Mouse (Mus musculus): ENCODE data around the gene Qrich2. TPM values are rescaled to one million over a fixed set of nuclear protein-coding genes. Genes with fewer than 3 reads are reported as not detected.
A peak's percentile ranks its signal among the peaks of the same experiment; 100 is the strongest.
"Not testable (repeated sequence)": the region's sequence is repeated elsewhere in the genome, so short reads cannot be mapped to it uniquely, and the experiment has no call there.

Gene Qrich2
- polyA plus RNA-seq, 1 experiment from 2014 or later, result not detected

DNA sequence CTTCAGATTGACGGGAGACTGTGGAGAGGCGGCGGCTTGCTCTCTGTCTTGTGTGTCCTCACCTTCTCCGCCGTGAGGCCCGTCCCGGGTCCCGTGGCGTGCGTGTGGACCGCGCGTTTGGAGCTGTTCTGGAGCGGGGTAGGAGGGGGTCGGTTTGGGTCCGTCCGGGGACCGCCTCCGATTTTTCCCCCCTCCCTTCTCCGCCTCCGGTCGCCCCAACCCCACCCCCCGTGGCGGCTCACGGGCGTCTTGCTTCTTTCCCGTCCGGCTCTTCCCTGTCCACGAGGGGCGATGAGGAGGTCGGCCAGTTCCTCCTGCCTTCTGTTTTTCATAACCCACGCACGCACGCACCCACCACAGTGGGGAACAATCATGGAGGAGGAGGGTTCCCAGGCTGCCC is 32.6 kb upstream of the Qrich2 start:
- H3K4me3 ChIP-seq, result peak overlapping the region; percentile 22
- H3K27ac ChIP-seq, result no peak overlapping the region
- no peaks in the 10 kb centered on the region for H3K27me3 ChIP-seq (replicated peaks)
- no peaks in the 10 kb centered on the region for H3K9me3 ChIP-seq
- peak overlapping the region; percentile 25; the same call in 1 of the 2 replicates for H3K9ac ChIP-seq
- H3K4me1 ChIP-seq, result no peaks in the 10 kb centered on the region
- no peaks in the 10 kb centered on the region for H3K36me3 ChIP-seq (replicated peaks)
- WGBS, result 31% methylated on average over 34 of the region's 34 CpGs
- no peak for ATAC-seq (replicated peaks)
- H3K4me2 ChIP-seq, result peak overlapping the region; percentile 45

DNA sequence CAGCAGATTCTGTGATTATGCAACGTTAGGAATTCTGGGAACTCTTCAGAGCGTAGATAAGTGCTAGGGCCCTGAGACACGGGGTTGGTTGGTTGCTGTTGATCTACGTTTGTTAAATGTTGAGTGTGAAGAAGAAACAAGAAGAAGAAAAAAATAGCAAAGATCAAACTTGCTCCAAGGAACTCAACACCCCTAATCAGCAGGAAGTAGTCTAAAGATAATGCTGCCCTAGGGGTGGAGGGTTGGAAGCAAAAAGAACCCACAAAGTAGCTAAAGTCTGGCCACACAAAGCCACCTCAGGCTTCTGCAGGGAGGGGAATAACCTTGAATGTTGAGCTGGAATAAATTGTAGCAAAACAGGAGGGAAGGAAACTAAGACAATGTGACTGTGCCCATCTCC is 31.3 kb upstream of the Qrich2 start:
- Histone ChIP-seq H3K27me3 (replicated peaks) (no peaks in the 10 kb centered on the region), H3K27ac (no peak overlapping the region), H3K4me1 (no peaks in the 10 kb centered on the region), H3K4me2 (no peak overlapping the region), H3K4me3 (no peak overlapping the region), H3K36me3 (replicated peaks) (no peaks in the 10 kb centered on the region), H3K9me3 (no peaks in the 10 kb centered on the region), H3K9ac (no peak overlapping the region)
- ATAC-seq (replicated peaks), result no peak
- WGBS, result 94% methylated on average over 4 of the region's 4 CpGs

DNA sequence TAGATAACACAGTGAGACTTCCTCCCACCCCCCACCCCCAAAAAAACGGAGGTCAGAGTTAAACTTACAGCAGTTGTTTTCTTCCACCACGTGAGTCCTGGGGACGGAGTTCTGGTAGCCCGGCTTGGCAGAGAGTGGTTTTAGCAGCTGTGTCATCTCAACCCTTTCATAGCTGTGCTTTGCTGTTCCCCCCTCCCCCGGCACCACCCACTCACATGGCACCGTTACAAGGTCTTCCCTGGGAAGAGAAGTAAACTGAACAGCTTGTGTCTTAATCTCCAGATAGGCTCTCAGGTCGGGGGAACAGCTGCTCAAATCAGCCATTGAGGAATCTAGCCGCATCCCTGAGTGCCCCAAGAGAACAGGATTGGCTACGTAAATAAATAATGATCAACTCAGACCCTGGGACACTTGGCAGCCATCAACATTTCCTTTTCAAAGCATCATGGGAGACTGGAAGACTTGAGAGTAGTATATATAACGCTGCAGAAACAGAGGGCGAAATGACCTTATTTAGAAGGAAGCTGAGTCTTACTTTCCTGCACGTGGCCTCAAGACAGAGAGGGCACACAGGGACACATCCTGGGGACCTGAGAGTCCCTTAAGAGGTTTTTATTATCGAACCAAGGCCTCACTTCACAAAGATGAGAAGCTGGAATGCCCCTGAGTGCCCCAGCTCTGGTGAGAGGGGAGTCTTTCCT is 28.6 kb upstream of the Qrich2 start:
- H3K4me1 ChIP-seq, result peaks cover 4% of the 10 kb centered on the region
- no peak overlapping the region for H3K9ac ChIP-seq
- no peak for ATAC-seq (replicated peaks)
- no peaks in the 10 kb centered on the region for H3K36me3 ChIP-seq (replicated peaks)
- no peaks in the 10 kb centered on the region for H3K27me3 ChIP-seq (replicated peaks)
- no peaks in the 10 kb centered on the region for H3K9me3 ChIP-seq
- H3K4me3 ChIP-seq, result no peak overlapping the region
- H3K4me2 ChIP-seq, result no peak overlapping the region
- H3K27ac ChIP-seq, result peak overlapping the region; percentile 19; the same call in 1 of the 2 replicates
- WGBS, result 44% methylated on average over 13 of the region's 13 CpGs

DNA sequence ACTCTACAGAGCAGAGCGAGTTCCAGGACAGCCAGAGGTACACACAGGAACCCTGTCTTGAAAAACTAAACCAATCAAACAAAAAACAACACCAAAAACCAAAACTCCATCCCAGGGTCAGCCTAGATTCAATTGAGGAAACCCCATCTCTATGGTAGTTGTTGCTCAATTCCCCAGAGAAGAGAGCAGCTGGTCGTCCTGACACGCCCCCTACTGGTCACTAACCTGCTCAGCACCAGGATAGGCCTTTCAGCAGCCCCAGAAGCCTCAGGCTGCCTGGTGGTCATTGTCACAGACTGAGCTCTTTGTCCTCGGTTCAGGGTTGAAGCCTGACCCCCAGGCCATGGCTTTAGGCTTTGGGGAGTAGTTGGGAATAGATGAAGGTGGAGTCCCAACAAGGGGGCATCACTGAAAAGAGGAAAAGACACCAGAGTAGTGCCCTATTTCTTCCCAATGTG is 27.8 kb upstream of the Qrich2 start, which contains the start of gene Prpsap1:
Gene Prpsap1, minus strand, starts transcription at position 408 of the 458 bp plus-strand sequence.
- peaks cover 10% of the 10 kb centered on the region for H3K4me1 ChIP-seq
- H3K36me3 ChIP-seq (replicated peaks), result no peaks in the 10 kb centered on the region
- H3K27ac ChIP-seq, result peak within 1 kb of the TSS; percentile 19; the same call in 1 of the 2 replicates
- WGBS, result 25% methylated on average over 4 of the region's 4 CpGs
- no peak within 1 kb of the TSS for H3K9ac ChIP-seq
- no peaks in the 10 kb centered on the region for H3K27me3 ChIP-seq (replicated peaks)
- no peaks in the 10 kb centered on the region for H3K9me3 ChIP-seq
- no peak for ATAC-seq (replicated peaks)
- H3K4me3 ChIP-seq, result no peak within 1 kb of the TSS
- no peak within 1 kb of the TSS for H3K4me2 ChIP-seq

DNA sequence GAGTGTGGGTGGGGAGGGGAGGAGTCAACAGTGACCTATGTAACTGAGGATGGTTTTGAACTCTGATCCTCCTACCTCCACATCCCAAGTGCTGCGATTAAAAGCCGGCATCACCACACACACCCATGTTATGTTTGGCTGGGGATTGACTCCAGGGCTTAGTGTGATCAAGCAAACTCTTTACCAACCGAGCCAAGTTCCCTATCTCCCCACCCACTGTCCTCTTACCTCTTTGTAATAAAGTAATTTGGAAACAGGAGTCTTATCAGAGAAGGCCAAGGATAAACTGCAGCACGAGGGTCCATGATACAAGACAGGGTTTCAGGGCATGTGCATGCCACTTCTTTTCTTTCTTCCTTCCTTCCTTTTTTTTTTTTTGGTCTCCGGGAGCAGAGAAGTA is 27.1 kb upstream of the Qrich2 start:
- Histone ChIP-seq H3K27me3 (replicated peaks) (no peaks in the 10 kb centered on the region), H3K9ac (no peak overlapping the region), H3K4me1 (peaks cover 15% of the 10 kb centered on the region), H3K36me3 (replicated peaks) (no peaks in the 10 kb centered on the region), H3K4me2 (no peak overlapping the region), H3K27ac (no peak overlapping the region), H3K4me3 (no peak overlapping the region), H3K9me3 (no peaks in the 10 kb centered on the region)
- WGBS, result 86% methylated on average over 5 of the region's 5 CpGs
- no peak for ATAC-seq (replicated peaks)

DNA sequence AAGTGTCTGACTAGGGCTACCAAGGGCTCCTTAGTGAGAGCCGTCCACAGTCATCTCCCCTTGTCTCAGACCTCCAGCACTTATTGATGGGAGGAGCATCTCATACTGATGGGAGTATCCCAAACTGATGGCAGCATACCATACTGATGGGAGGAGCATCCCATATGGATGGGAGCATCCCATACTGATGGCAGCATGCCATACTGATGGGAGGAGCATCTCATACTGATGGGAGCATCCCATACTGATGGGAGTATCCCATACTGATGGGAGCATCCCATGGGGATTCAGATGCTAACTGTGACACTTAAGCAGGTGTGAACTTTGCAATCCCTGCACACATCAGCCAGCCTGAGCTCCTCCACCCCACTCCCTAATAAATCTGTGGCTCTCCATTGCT is 26.5 kb upstream of the Qrich2 start:
- H3K4me1 ChIP-seq, result peaks cover 15% of the 10 kb centered on the region
- ATAC-seq (replicated peaks); H3K4me3 ChIP-seq; H3K4me2 ChIP-seq; H3K27me3 ChIP-seq (replicated peaks); H3K9me3 ChIP-seq; H3K36me3 ChIP-seq (replicated peaks); H3K9ac ChIP-seq; H3K27ac ChIP-seq: not testable (repeated sequence)
- 74% methylated on average over 1 of the region's 1 CpGs for WGBS

DNA sequence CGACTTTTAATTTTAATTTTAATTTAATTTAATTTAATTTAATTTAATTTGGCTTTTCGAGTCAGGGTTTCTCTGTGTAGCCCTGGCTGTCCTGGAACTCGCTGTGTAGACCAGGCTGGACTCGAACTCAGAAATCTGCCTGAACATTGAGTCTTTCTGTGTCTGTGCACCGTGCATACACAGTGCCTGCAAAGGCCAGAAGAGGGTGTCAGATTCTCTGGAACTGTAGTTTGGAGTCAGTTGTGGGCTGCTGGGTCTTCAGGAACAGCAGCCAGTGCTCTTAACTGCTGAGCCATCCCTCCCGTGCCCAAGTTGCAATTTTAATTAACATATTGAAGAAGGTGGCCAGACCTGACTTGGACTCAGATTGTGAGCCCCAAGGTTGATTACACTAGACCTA is 25.3 kb upstream of the Qrich2 start:
- no peak overlapping the region for H3K4me3 ChIP-seq
- H3K36me3 ChIP-seq (replicated peaks), result no peaks in the 10 kb centered on the region
- no peaks in the 10 kb centered on the region for H3K9me3 ChIP-seq
- 67% methylated on average over 6 of the region's 6 CpGs for WGBS
- H3K4me2 ChIP-seq, result no peak overlapping the region
- no peak overlapping the region for H3K9ac ChIP-seq
- no peak overlapping the region for H3K27ac ChIP-seq
- ATAC-seq (replicated peaks), result no peak
- H3K4me1 ChIP-seq, result peaks cover 15% of the 10 kb centered on the region
- no peaks in the 10 kb centered on the region for H3K27me3 ChIP-seq (replicated peaks)

DNA sequence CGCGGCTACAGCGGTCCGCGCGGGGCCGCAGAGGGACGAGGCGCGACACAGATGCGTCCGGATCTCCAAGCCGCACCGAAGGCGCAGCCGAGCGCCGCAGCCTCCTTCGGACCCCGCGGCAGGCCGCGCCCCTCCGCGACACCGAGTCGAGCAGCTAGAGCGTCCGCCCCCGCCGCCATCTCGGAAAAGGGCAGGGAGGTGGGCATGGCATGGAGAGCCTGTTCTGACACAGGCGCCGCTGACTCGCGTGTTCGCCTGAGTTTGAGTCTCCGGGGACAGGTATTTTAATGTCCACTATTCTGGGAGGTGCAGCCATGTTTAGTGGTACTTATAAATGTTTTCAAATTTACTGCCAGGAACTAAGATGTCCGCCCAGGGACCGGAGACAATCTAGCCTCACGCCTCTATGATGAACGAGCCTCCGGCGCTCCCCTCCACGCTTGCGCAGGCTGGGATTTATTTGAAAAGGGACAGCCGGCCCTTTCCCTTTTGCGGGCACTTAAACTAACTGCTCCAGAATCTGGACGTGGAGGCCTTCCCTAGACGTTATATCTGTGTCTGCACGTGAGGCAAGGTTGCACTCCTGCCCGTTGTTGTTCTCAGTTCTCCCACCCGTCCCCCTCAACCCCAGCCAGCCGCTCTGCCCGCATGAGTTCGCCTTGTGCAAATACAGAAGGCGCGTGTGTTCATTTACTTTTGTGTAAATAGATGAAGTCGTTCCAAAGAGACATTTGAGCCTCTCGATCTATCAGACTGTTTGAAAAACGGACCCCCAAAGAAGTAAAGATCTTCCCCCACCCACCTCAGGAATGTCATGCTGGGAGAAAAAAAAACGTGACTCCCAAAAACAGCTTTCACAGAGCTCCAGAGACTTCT is 24.4 kb upstream of the Qrich2 start:
- Histone ChIP-seq H3K4me2 (peak overlapping the region; percentile 74), H3K4me3 (peak overlapping the region; percentile 62), H3K27me3 (replicated peaks) (no peaks in the 10 kb centered on the region), H3K9me3 (no peaks in the 10 kb centered on the region), H3K4me1 (peaks cover 15% of the 10 kb centered on the region), H3K27ac (peak overlapping the region; percentile 89), H3K36me3 (replicated peaks) (peaks cover 6% of the 10 kb centered on the region; the same call in 1 of the 2 replicates), H3K9ac (peak overlapping the region; percentile 88)
- ATAC-seq (replicated peaks), result peak; percentile 93
- WGBS, result under 1% methylated on average over 60 of the region's 62 CpGs

DNA sequence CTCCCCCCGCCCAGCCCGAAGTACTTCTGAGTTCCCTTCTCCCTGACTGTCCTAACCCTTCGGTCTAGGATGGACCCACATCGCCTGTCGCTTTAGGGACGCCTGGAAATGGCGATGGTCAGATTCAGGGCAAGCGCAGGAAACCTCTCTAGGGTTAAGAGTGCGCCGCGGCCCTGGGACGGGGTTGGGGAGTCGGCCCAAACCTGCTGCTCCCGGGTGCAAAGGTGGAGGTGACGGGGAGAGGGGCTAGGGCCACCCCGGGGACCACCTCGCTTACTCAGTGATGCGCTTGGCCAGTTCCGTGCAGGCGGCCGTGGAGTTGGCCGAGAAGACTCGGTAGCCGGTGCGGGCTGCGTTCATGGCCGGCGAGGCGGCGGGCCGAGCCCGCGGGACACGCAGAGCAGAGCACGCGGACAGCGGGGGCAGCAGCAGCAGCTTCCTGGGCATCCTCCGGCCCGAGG is 23.8 kb upstream of the Qrich2 start:
- Histone ChIP-seq H3K36me3 (replicated peaks) (peaks cover 10% of the 10 kb centered on the region; the same call in 1 of the 2 replicates), H3K4me2 (peak overlapping the region; percentile 74), H3K9me3 (no peaks in the 10 kb centered on the region), H3K4me1 (peaks cover 15% of the 10 kb centered on the region), H3K4me3 (peak overlapping the region; percentile 62), H3K9ac (peak overlapping the region; percentile 88), H3K27me3 (replicated peaks) (no peaks in the 10 kb centered on the region), H3K27ac (peak overlapping the region; percentile 89)
- peak; percentile 71 for ATAC-seq (replicated peaks)
- under 1% methylated on average over 37 of the region's 39 CpGs for WGBS

DNA sequence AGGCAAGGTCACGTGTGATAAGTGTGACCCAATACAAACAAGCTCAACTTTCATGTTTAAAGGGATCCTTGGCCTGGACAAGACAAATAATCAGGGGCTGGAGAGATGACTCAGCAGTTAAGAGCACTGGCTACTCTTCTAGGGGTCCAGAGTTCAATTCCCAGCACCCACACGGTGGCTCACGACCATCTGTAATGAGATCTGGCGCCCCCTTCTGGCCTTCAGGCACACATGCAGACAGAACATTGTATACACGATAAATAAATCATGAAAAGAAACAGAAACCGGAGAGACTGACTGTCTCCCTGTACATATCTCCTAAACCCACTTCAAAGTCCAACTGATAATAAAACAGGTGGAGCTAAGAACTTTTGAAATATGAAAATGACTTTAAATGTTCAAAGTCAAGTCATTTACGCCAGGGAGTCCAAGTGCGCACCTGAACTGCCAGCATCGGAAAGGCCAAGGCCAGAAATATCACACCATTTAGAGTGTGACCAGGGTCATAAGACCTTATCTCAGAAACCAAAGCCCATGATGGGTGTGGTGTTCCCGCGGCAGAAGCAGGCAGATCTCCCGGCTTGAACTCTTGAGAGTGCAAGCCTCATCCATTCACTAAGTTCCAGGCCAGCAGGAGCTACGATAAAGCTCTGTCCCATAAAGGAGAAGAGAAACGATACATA is 22.8 kb upstream of the Qrich2 start:
- no peak for ATAC-seq (replicated peaks)
- Histone ChIP-seq H3K4me3 (peak overlapping the region; percentile 62), H3K27me3 (replicated peaks) (no peaks in the 10 kb centered on the region), H3K36me3 (replicated peaks) (peaks cover 17% of the 10 kb centered on the region; the same call in 1 of the 2 replicates), H3K4me1 (peaks cover 15% of the 10 kb centered on the region), H3K4me2 (peak overlapping the region; percentile 74), H3K9ac (peak overlapping the region; percentile 88), H3K27ac (no peak overlapping the region), H3K9me3 (no peaks in the 10 kb centered on the region)
- 72% methylated on average over 14 of the region's 14 CpGs for WGBS

DNA sequence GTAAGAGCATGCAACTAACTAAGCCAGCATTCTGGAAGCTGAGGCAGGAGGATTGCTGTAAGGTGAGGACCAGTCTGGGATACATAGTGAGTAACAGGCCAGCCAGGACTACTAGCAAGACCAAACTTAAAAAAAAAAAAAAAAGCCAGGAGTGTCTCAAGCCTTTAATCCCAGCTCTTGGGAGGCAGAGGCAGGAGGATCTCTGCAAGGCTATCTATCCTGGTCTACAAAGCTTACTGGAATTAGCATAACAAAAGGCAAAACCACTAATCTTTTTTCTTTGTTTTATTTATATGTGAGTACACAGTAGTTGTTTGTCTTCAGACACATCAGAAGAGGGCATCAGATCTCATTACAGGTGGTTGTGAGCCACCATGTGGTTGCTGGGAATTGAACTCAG is 22.2 kb upstream of the Qrich2 start:
- Histone ChIP-seq H3K4me3 (no peak overlapping the region), H3K9me3 (no peaks in the 10 kb centered on the region), H3K27me3 (replicated peaks) (no peaks in the 10 kb centered on the region), H3K4me1 (peaks cover 15% of the 10 kb centered on the region), H3K9ac (no peak overlapping the region), H3K36me3 (replicated peaks) (peaks cover 17% of the 10 kb centered on the region; the same call in 1 of the 2 replicates), H3K27ac (no peak overlapping the region), H3K4me2 (no peak overlapping the region)
- ATAC-seq (replicated peaks), result no peak

DNA sequence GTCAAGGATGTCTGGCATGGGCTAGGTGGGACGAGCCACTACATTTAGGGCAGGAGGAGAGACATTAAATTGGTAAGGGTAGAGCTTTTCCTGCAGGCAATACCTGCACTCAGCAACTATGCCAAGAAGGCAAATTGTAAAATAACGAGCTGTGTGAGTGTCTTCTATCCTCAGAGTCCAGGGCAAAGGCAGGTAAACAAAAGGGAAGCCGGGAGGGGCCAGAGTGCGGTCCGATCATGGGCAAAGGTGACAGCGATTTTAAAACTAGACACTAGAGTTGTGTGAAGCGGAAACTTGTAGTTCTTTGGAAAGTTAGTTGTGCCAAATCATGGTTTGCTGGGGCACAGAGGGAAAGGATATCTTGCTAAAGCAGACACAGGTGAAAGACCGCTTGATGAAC is 18.2 kb upstream of the Qrich2 start:
- ATAC-seq (replicated peaks), result no peak
- peaks cover 37% of the 10 kb centered on the region for H3K36me3 ChIP-seq (replicated peaks)
- H3K9ac ChIP-seq, result no peak overlapping the region
- H3K9me3 ChIP-seq, result no peaks in the 10 kb centered on the region
- H3K4me1 ChIP-seq, result peaks cover 10% of the 10 kb centered on the region
- WGBS, result 94% methylated on average over 8 of the region's 8 CpGs
- H3K4me2 ChIP-seq, result no peak overlapping the region
- H3K4me3 ChIP-seq, result no peak overlapping the region
- H3K27ac ChIP-seq, result no peak overlapping the region
- no peaks in the 10 kb centered on the region for H3K27me3 ChIP-seq (replicated peaks)

Measured in midbrain, embryonic 15.5 days (tissue).